Mouse (Mus musculus) adrenal gland, adult 8-10 months (tissue): ENCODE measurements around the gene Dclk1. TPM values are rescaled to one million over a fixed set of nuclear protein-coding genes. Genes with fewer than 3 reads are reported as not detected.

Experiments
- DNase-seq: peaks from one replicate; pipeline ENCODE4 v3.0.0; 2022
- total RNA-seq, 4 experiments: library from RNA; stranded (reverse); gene quantifications; 2 replicates each; pipeline ENCODE4 v1.2.4; 2022

Dclk1 gene
- total RNA-seq, 4 experiments from 2014 or later, result 1.7 to 3.7 (median 2.4) TPM

- DNase-seq, result no peak
Observed at GRCm38 (mm10) chr3:55406616-55407015, 164.5 kb downstream of the Dclk1 start.

GRCm38 (mm10) chr3:55411547-55411946, 169.4 kb downstream of the Dclk1 start:
- DNase-seq, result no peak

- DNase-seq, result no peak
Observed at GRCm38 (mm10) chr3:55415527-55415950, 173.4 kb downstream of the Dclk1 start.

DNA sequence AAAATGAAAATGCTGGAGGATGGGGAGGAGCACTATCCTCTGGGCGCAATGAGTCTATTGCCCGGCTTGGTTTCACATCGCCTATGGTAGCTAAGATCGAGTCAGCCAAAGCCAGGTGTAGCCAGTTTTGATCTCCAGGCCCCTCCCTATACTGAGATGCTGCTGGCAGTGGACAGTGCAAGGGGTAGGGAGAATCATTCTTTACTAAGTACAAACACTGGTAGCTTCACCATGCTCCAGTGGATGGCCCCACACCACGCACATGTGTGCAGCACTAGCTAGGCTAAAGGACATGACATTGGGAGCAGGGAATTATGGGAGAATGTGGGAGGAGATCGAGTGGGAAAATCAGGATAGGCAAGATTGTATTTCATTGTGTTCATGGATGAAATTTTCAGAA, 176.7 kb downstream of the Dclk1 start:
- DNase-seq, result no peak

DNA sequence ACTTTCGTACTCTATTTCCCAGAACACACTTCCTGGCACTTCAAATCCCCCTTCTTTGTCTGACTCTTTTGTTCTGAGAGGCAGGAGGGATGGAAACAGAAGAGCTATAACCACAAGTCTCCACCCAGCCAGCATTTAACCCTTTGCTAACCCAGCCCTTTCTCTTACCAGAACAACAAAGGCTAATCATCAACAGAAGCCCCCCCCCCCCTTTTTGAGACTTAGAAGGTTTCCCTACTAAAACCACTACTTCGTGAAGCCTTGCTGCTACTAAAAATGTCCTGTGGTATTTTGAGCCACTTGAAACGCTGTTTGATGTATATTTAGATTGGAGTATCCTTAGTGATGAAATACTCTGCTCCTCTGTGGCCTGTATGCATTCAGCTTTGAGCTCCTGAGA, 177.2 kb downstream of the Dclk1 start:
- DNase-seq, result no peak

DNA sequence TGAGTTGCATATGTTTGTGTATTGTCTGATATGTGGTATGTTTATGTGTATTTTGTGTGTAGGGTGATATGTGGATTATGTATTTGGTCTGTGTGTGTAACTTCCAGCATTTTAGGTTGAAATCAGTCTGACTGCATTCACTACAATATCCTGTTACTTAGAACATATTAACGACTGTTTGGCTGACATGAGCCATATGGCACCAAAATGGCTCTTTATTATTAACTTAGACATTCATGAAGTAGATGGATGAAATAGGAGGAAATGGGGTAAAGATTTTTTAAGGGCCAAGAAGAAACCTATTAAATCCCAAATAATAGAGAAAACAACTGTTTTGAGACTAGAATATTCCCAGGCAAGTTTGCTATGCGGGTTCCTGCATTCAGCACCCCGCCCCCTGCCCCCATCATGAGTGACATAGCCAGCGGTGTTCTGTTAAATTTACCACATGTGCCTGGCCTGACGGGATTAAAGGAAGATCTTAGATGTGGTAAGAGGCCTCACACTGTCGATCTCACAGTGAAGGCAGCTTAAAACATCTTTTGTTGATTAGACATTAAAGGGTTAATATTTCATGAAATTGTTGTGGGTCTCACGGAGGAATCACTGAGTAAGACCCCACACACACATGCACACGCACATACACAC, 178.4 kb downstream of the Dclk1 start:
- no peak for DNase-seq

- no peak for DNase-seq
Observed at GRCm38 (mm10) chr3:55423640-55424397, 181.7 kb downstream of the Dclk1 start.

DNA sequence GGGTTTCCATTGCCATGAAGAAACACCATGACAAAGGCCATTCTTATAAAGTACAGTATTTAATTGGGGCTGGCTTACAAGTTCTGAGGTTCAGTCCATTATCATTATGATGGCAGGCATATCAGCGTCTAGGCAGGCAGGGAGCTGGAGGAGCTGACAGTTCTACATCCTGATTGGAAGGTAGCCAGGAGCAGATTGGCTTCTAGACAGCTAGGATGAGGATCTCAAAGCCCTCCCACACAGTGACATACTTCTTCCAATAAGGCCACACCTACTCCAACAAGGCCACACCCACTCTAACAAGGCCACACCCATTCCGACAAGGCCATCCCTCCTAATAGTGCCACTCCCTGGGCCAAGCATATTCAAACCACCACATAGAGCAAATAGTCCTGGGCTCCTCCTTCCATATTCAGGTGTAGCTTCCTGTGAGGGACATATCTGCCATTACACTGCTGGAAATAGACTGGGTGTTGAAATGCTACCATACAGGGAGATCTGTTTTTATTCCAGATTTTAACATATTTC, 187.9 kb downstream of the Dclk1 start:
- no peak for DNase-seq

- DNase-seq, result no peak
Observed at GRCm38 (mm10) chr3:55431223-55431622, 189.1 kb downstream of the Dclk1 start.

- DNase-seq, result no peak
Observed at GRCm38 (mm10) chr3:55434276-55434675, 192.1 kb downstream of the Dclk1 start.

- DNase-seq, result no peak
Observed at GRCm38 (mm10) chr3:55438824-55439446, 196.8 kb downstream of the Dclk1 start.

DNA sequence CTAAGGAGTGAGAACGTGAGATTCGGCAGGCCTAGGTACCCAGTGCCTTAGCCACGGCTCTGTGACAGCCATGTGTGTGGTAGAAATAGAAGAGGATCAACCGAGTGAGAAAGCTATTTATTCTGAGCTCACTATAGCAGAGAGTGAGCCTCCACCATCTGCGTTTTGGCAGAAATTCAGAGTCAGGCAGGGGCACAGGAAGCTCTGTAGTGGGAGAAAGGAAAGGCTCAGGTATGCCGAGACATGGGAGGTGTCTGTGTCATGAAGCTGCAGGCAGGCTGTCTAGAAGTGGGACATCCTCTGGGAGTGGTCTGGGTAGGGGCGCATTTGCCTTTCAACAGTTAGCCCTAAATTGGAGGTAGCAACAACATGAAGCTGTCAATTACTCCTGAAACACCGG, 198.2 kb downstream of the Dclk1 start:
- DNase-seq, result no peak

GRCm38 (mm10) chr3:55442012-55442645, 200.0 kb downstream of the Dclk1 start:
- no peak for DNase-seq

DNA sequence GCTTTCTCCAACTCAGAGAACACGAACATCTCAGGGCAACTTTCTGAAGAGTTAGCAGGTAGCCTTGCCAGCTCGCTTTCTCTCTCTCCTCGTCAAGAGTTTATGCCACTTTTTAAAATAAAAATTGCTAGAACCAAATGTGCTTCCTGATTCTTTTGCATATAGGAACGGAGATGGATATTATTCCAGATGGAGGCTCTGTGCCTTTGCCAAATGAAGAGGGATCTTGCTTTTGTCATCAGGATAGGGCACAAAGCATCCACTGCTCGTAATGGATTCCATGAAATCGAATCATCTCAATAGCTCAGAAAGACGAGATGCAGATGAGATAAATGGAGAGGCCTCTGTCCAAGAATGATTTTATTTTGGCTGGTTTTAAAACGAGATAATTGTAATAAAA, 201.1 kb downstream of the Dclk1 start:
- DNase-seq, result no peak

DNA sequence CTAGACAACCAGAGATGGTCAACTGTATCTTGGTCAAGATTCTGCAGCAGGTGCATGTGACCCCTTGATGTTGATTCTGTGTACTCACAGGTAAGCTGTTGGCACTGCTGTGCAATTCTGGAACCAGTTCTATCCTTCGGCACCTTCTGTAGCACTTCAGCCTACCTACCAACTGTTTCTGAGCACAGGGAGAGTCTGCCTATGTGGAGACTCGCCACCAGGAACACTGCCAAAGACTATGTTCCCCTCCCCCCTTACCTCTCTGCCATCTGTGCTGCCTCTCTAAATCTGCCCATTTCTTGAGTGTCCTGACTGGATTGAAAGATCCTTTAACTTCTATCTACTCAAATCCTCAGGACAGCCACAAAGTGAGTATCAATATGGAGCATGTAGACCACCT, 201.6 kb downstream of the Dclk1 start:
- no peak for DNase-seq

GRCm38 (mm10) chr3:55446681-55447080, 204.5 kb downstream of the Dclk1 start:
- no peak for DNase-seq

DNA sequence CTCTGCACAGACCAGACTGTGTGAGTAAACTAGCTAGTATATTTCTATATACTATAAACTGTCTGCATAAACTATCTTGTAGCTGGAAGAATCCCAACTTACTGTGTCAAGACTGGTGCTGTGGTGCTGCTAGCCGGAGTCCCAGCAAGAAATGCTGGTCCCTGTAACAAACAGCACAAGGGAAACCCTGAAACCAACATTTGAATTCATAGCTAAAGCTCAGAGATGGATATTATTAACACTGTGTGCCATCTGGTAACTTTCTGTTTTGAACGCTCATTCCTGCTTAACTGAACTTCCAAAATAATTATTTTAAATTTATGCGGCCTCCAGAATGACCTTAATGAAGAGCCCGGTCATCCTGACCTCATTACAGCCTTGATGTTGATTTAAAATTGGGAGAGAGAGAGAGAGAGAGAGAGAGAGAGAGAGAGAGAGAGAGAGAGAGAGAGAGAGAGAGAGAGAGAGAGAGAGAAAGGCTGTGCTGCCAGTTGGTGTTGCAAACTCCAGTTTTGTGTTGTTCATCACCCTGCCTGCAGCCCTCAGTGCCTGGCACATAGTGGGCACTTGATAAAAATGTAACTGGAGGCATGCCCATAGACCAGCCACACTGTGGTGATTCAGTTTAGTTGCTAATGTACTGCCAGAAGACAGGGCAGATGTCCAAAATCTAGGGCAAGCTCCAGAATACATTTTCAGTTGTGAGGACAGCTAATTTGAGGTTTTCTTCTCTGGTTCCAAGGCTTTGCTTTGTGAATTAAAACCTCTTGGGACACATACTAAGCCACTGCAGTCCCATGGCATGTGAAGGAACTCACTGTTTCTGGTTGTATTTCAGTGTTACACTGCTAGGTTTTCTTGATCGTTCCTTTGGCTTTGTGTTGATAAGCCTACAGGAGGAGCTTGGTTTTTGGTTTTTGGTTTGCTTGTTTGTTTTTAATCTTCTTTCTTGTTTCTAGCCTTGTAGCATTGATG, 205.6 kb downstream of the Dclk1 start:
- DNase-seq, result peak; percentile 57

DNA sequence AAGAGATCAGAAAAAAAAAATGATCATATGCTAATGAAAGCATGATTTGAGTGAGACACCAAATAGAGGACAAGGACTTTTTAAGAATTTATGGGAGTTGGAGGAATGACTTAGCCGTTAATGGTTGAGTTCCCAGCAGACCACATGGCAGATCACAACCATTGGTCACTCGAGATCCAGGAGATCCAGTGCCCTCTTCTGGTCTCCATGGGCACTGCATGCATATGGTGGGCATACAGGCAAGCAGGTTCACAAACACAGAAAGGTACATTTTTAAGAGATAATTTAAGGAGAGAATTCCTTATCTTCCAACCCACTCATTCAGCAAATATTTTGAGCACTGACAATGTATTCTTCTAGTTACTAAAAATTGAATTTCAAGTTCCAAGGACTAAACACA, 207.0 kb downstream of the Dclk1 start:
- no peak for DNase-seq

- DNase-seq, result no peak
Observed at GRCm38 (mm10) chr3:55451035-55451434, 208.9 kb downstream of the Dclk1 start.

DNA sequence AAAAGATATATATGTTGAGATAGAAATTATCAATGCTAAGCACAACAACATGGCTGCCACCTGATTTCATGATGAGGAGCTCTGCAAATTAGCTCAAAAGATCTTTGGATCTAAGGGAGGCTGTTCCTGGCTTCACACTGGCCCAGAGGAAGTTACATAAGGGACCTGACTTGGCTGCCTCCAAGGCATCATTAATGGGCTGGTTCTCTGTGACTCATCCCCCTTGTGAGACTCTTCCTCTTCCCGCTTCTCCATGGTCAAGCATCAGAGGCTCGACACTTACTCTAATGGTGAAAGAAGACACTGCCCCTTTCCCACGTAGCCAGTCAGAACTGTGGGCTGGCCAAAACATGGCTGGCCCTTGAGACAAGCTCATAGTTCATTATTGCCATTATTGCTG, 209.7 kb downstream of the Dclk1 start:
- no peak for DNase-seq

- DNase-seq, result no peak
Observed at GRCm38 (mm10) chr3:55452464-55452863, 210.3 kb downstream of the Dclk1 start.

DNA sequence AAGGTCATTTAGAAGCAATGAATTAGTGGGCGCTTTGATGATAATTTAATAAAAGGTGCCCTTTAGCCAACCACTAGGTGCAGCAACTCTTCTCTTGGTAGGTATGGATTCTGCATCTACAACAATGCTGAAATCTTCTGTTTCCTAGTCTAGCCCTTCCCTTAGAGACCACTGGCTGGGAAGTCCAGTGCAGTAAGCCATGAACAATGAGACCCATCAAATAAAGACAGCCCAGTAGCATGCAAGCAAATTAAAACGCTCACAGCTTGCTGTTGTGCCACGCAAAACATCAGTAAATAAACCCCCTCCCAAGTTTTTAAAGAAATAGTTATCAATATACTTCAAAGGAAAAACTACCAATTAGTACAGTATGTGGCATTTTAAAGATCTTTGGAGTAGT, 218.9 kb downstream of the Dclk1 start:
- DNase-seq, result no peak
